Mouse (Mus musculus): Measurements from ENCODE around the gene Polr2l. TPM values are rescaled to one million over a fixed set of nuclear protein-coding genes. Genes with fewer than 3 reads are reported as not detected.
A peak's percentile ranks its signal among the peaks of the same experiment; 100 is the strongest.

Polr2l gene
- polyA plus RNA-seq, 1 experiment from 2014 or later = 57.5 TPM

DNA sequence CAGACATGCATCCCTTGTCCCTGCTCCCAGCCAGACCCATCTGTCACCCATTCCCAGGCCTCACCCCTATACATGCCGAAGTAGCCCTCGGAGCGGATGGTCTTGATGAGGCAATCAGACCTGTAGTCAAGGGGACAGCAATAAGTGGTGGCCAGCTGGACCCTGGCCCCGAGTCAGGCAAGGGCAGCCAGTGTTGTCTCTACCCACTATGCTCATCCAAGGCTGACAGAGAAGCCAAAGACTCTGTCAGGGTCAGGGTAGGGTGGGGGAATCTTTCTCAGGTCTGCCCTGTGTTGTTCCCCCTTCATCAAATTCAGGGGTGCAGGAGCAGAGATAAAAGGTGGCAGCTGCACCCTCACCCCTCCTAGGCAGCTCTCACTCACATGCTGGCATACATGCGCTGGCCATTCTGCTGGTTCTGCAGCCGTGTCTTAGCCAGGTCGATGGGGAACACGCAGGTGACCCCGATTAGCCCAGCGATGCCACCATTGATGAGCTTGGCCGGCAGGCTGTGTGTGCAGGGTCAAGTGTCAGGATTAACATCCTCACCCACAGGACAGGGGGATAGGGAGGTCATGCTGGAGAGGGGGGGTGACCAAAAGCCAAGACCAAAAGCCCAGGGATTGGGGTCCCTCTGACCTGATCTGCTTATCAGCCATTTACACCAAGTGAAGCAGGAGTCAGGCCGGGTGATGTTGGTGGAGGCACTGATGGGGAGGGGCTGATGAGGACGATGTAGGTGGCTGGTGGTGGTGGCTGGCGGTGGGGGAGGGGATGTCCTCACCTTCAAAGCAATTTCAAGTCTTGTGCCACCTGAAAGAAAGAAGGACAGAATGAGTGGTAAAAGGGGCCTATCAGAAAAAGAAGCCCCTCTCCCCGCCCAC is 41.2 kb downstream of the Polr2l start:
- Histone ChIP-seq H3K9ac (peak overlapping the region; percentile 52; the same call in 1 of the 2 replicates), H3K4me1 (peaks cover 64% of the 10 kb centered on the region), H3K36me3 (peaks cover 45% of the 10 kb centered on the region), H3K9me3 (no peaks in the 10 kb centered on the region), H3K4me2 (peak overlapping the region; percentile 85), H3K27me3 (no peaks in the 10 kb centered on the region), H3K4me3 (peak overlapping the region; percentile 51), H3K27ac (no peak overlapping the region)
- ATAC-seq (ENCODE audit: insufficient number of reproducible peaks, low FRiP score, low TSS enrichment, low read depth) = no peak
- WGBS = 71% methylated on average over 15 of the region's 15 CpGs

GRCm38 (mm10) chr7:141432741-141433516 is 42.0 kb downstream of the Polr2l start:
- no peak overlapping the region for H3K27ac ChIP-seq
- no peak overlapping the region for H3K4me3 ChIP-seq
- H3K4me1 ChIP-seq = peaks cover 64% of the 10 kb centered on the region
- H3K4me2 ChIP-seq = no peak overlapping the region
- H3K9me3 ChIP-seq = no peaks in the 10 kb centered on the region
- H3K27me3 ChIP-seq = no peaks in the 10 kb centered on the region
- H3K9ac ChIP-seq = no peak overlapping the region
- ATAC-seq (ENCODE audit: insufficient number of reproducible peaks, low FRiP score, low TSS enrichment, low read depth) = no peak
- peaks cover 38% of the 10 kb centered on the region for H3K36me3 ChIP-seq
- WGBS = 76% methylated on average over 6 of the region's 6 CpGs

DNA sequence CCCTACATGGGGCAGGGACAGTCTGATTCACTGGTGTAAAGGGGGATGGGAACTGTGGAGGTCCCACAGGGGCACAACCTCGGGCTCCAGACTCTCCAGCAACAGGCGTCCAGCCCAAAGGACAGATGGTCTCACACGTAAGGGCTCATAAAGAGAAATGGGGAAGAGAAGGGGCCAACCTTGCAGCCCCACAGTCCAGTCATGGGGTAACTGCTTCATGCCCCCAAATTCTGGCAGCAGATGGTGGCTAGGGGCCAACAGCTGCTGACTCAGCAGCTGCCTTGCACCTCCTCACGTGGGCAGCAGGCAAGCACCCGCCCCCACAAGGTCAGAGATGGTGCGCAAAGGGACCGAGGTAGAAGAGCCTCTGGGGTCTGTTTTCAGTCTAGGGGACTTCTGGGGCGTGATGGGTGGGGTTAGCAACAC is 42.7 kb downstream of the Polr2l start:
- peaks cover 59% of the 10 kb centered on the region for H3K4me1 ChIP-seq

DNA sequence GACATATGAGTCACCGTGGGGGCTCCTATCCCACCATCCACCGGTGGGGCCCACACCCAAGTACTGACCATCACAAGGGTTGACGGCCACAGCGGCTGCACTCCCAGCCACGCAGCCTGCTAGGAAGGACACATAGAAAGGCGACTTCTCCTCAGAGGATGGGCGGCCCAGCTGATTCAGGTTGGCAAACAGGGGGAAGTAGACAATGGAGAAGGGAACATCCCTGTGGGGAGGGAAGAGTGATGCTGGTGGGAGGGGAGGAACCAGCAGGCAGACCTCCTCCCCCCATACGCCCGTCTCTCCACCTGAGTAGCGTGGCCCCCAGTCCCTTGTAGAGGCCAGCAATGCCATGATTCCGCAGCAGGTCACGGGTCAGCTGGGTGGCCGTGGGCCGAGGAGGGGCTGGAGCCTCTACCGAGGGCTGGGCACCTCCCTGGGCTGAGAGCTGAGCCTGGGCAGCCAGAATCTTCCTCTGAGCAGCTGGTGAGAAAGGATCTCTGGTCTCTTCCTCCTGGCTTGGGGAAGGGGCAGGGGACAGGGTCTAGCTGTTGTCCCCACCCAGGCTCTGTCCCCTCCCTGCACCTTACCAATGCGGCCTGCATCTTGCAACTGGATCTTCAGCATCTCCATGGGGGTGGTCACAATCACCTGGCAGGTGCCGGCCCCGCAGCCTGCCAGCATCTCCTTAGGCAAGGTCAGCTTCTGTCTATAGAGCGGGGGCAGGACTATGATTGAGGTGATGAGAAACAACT is 43.3 kb downstream of the Polr2l start:
- no peak overlapping the region for H3K4me2 ChIP-seq
- H3K9me3 ChIP-seq = no peaks in the 10 kb centered on the region
- peaks cover 53% of the 10 kb centered on the region for H3K4me1 ChIP-seq
- WGBS = 92% methylated on average over 19 of the region's 19 CpGs
- no peak overlapping the region for H3K9ac ChIP-seq
- H3K27ac ChIP-seq = no peak overlapping the region
- H3K36me3 ChIP-seq = peaks cover 38% of the 10 kb centered on the region
- H3K27me3 ChIP-seq = no peaks in the 10 kb centered on the region
- no peak overlapping the region for H3K4me3 ChIP-seq
- ATAC-seq (ENCODE audit: insufficient number of reproducible peaks, low FRiP score, low TSS enrichment, low read depth) = no peak

More for the DNA sequence above, 42.7 kb downstream of the Polr2l start:
- Histone ChIP-seq H3K9ac (no peak overlapping the region), H3K36me3 (peaks cover 38% of the 10 kb centered on the region), H3K4me2 (no peak overlapping the region), H3K9me3 (no peaks in the 10 kb centered on the region), H3K4me3 (no peak overlapping the region), H3K27ac (no peak overlapping the region), H3K27me3 (no peaks in the 10 kb centered on the region)
- WGBS = 83% methylated on average over 8 of the region's 8 CpGs
- no peak for ATAC-seq (ENCODE audit: insufficient number of reproducible peaks, low FRiP score, low TSS enrichment, low read depth)

DNA sequence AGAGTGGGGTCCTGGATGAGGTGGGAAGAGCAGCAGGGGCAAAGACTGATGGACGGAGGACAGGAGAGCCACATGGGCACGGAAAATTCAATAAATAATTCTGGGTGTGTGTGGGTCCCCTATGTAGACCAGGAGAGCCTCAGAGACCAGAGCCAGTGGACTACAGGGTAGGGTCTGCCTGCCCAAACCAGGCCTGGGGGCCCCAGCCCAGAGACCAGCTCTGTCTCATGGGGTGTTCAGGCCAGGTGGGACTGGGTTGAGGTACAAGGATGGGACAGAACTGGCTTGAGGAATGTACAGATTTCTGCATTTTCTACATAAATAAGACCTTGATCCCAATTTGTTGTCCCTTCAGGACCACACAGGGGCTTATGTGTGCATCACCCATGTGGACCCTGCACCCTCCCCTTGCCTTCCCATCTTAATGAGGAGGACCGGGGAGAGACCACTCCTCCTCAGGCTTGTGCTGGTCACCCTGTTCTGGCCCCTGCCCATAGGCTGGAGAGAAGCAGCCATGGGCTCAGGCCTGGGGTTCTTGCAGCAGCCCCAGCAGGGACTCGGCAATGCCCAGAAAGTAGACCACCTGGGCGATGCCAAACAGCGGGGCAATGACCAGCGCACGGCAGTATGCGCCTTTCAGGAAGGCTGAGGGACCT is 44.2 kb downstream of the Polr2l start:
- Histone ChIP-seq H3K9ac (no peak overlapping the region), H3K27me3 (no peaks in the 10 kb centered on the region), H3K27ac (no peak overlapping the region), H3K4me1 (peaks cover 45% of the 10 kb centered on the region), H3K9me3 (no peaks in the 10 kb centered on the region), H3K36me3 (peaks cover 38% of the 10 kb centered on the region), H3K4me3 (no peak overlapping the region), H3K4me2 (no peak overlapping the region)
- WGBS = 91% methylated on average over 9 of the region's 9 CpGs
- ATAC-seq (ENCODE audit: insufficient number of reproducible peaks, low FRiP score, low TSS enrichment, low read depth) = no peak

DNA sequence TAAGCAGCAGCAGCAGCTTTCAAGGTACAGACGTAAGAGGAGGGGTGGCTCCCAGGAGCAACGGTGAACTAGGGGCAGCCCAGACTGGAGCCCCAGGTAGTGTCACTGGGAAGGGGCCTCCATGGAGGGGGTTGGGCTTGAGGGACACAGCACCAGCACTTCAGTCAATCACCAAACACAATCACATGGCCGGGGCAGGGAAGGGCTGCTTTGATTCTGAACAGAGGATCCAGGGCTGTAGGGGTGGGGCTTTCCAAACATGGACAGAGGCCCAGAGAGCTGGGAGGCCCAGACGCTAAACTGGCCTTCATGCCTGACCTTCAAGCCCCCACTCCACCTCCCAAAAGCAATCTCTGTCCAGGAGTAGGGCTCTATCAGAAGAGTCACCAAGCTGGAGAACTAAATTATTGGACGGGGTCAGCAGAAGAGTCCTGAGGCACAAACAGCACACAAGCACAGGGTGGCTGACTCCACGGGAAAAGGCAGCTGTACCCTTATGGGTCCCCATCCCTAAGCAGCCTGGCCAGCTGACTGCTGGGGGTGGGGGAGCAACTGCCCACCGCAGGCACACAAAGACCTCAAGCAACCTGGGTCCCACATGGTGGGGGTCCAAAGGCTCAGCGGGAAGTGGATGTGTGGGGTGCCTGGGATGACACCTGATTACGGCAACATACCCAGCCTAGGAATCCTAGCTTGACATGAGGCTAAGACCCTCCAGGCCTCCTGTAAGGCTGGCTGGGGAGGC is 44.9 kb downstream of the Polr2l start:
- H3K36me3 ChIP-seq = peaks cover 38% of the 10 kb centered on the region
- no peak overlapping the region for H3K9ac ChIP-seq
- H3K9me3 ChIP-seq = no peaks in the 10 kb centered on the region
- no peaks in the 10 kb centered on the region for H3K27me3 ChIP-seq
- WGBS = 62% methylated on average over 9 of the region's 9 CpGs
- no peak for ATAC-seq (ENCODE audit: insufficient number of reproducible peaks, low FRiP score, low TSS enrichment, low read depth)
- H3K4me3 ChIP-seq = no peak overlapping the region
- H3K4me1 ChIP-seq = peaks cover 39% of the 10 kb centered on the region
- H3K27ac ChIP-seq = no peak overlapping the region
- H3K4me2 ChIP-seq = no peak overlapping the region

DNA sequence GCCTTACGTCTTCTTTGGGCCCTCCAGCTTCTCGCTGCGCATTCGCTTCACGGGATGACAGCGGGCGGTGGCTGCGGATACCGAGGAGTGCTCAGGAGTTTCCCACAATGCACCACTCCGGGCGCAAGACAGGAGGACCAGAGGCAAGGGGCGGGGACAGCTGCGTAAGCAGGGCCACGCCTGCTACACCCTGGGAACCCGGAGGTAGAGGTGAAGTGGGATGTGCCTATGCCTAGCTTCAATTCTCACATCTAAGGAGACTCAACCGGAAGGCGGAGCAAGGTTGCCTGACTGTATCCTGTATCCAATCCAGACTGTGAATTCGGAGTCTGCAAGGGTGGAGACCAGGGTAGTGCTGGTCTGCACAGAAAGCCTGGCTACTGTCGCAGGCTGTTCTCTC is 45.6 kb downstream of the Polr2l start, which contains the start of gene Cend1:
Cend1 (minus strand) TSS at position 182 of the 400 bp plus-strand sequence.
- Histone ChIP-seq H3K36me3 (peaks cover 38% of the 10 kb centered on the region), H3K4me2 (peak within 1 kb of the TSS; percentile 38), H3K4me1 (peaks cover 32% of the 10 kb centered on the region), H3K27me3 (no peaks in the 10 kb centered on the region), H3K9me3 (no peaks in the 10 kb centered on the region), H3K4me3 (peak within 1 kb of the TSS; percentile 19), H3K27ac (no peak within 1 kb of the TSS), H3K9ac (no peak within 1 kb of the TSS)
- 3% methylated on average over 19 of the region's 19 CpGs for WGBS
- no peak for ATAC-seq (ENCODE audit: insufficient number of reproducible peaks, low FRiP score, low TSS enrichment, low read depth)

GRCm38 (mm10) chr7:141428701-141429100 is 46.2 kb downstream of the Polr2l start:
- no peak overlapping the region for H3K27ac ChIP-seq
- H3K4me2 ChIP-seq = peak overlapping the region; percentile 38
- peaks cover 35% of the 10 kb centered on the region for H3K36me3 ChIP-seq
- H3K4me1 ChIP-seq = peaks cover 26% of the 10 kb centered on the region
- H3K4me3 ChIP-seq = peak overlapping the region; percentile 19; the same call in 1 of the 2 replicates
- H3K9ac ChIP-seq = no peak overlapping the region
- no peaks in the 10 kb centered on the region for H3K27me3 ChIP-seq
- H3K9me3 ChIP-seq = no peaks in the 10 kb centered on the region
- no peak for ATAC-seq (ENCODE audit: insufficient number of reproducible peaks, low FRiP score, low TSS enrichment, low read depth)
- WGBS = 53% methylated on average over 5 of the region's 5 CpGs

GRCm38 (mm10) chr7:141426948-141427730 is 47.8 kb downstream of the Polr2l start:
- 82% methylated on average over 12 of the region's 12 CpGs for WGBS

DNA sequence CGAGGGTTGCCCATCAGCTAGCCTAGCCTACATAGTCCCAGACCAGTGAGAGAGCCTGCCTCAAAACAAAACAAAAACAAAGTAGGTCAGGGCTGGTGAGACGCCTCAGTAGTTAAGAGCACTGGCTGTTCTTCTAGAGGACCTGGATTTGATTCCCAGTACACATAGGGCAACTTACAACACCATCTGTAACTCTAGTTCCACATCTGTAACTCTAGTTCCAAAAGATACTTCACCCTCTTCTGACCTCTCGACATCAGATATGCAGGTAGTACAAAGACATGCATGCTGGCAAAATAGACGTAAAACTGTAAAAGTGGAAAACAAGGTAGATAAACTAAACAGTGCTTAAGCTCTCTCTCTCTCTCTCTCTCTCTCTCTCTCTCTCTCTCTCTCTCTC is 51.1 kb downstream of the Polr2l start:
- Histone ChIP-seq H3K9ac (no peak overlapping the region), H3K4me2 (no peak overlapping the region), H3K9me3 (no peaks in the 10 kb centered on the region), H3K36me3 (no peaks in the 10 kb centered on the region), H3K27ac (no peak overlapping the region), H3K27me3 (no peaks in the 10 kb centered on the region), H3K4me1 (no peaks in the 10 kb centered on the region), H3K4me3 (no peak overlapping the region)
- no peak for ATAC-seq (ENCODE audit: insufficient number of reproducible peaks, low FRiP score, low TSS enrichment, low read depth)
- 67% methylated on average over 4 of the region's 4 CpGs for WGBS

More at GRCm38 (mm10) chr7:141426948-141427730, 47.8 kb downstream of the Polr2l start:
- Histone ChIP-seq H3K27ac (no peak overlapping the region), H3K9ac (no peak overlapping the region), H3K9me3 (no peaks in the 10 kb centered on the region), H3K4me2 (no peak overlapping the region), H3K4me3 (no peak overlapping the region), H3K4me1 (peaks cover 11% of the 10 kb centered on the region), H3K36me3 (peaks cover 21% of the 10 kb centered on the region), H3K27me3 (no peaks in the 10 kb centered on the region)
- ATAC-seq (ENCODE audit: insufficient number of reproducible peaks, low FRiP score, low TSS enrichment, low read depth) = no peak
